Mouse (Mus musculus) ovary, postnatal 36 days (tissue): ENCODE measurements around the gene Wbp2.
A peak's percentile ranks its signal among the peaks of the same experiment; 100 is the strongest.

ENCODE experiments used
- DNase-seq: peaks from one replicate; pipeline ENCODE4 v3.0.0; 2022; ENCODE audit warnings: low spot score, mixed read lengths

Wbp2 gene

DNA sequence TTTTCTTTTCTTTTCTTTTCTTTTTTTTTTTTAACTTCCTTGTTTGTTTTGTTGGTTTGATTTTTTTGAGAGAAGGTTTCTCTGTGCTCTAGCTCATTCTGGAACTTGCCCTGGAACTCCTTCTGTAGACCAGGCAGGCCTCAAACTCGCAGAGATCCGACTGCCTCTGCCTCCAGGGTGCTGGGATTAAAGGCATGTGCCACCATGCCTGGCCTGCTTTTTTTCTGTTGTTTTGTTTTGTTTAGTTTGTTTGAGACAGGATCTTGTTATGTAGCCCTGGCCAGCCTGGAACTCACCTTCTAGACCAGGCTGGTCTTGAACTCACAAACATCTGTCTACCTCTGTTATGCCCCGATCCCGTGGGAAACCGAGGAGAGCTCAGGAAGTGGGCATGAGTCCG is 2.8 kb upstream of the Wbp2 start:
- DNase-seq: no peak

DNA sequence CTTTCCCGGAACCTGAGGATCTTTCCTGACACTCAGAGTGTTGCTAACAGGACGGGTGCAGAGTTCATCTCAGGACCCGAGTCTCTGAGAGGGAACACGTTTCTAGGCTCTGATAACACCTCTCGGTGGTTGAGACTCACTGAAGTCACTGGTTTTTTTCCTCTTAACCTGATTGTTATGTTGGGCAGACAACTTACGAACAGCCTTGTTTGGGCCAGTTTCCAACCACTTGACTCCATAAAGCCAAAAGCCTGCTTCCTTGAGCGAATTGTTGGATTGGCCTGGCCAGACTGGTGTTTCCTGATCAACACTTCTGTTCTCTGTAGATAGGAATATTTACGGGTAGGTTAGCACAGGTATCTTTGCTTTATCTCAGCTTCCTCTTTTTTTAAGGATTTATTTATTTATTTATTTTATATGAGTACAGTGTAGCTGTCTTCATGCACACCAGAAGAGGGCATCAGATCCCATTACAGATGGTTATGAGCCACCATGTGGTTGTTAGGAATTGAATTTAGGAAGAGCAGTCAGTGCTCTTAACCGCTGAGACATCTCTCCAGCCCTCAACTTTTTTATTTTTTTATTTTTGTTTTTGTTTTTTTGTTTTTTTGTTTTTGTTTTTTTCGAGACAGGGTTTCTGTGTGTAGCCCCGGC is 2.1 kb upstream of the Wbp2 start:
- no peak for DNase-seq

DNA sequence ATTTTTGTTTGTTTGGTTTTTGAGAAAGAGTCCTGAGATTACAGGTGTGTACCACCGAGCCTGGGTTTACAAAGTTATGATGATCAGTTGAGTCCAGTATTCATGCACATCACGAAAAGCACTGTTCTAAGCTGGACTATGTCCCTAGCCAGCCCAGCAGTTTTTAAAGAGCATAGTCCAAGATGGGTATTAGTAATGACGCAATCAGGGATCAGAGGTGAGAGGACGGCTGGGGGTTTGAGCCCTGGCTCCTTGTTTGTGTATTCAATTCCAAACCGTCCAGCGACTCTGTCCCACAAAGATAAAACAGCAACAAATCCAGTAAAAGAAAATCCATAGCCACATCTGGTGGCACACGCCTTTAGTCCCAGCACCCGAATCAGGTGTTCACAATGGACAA is 1.4 kb upstream of the Wbp2 start:
- DNase-seq: no peak

DNA sequence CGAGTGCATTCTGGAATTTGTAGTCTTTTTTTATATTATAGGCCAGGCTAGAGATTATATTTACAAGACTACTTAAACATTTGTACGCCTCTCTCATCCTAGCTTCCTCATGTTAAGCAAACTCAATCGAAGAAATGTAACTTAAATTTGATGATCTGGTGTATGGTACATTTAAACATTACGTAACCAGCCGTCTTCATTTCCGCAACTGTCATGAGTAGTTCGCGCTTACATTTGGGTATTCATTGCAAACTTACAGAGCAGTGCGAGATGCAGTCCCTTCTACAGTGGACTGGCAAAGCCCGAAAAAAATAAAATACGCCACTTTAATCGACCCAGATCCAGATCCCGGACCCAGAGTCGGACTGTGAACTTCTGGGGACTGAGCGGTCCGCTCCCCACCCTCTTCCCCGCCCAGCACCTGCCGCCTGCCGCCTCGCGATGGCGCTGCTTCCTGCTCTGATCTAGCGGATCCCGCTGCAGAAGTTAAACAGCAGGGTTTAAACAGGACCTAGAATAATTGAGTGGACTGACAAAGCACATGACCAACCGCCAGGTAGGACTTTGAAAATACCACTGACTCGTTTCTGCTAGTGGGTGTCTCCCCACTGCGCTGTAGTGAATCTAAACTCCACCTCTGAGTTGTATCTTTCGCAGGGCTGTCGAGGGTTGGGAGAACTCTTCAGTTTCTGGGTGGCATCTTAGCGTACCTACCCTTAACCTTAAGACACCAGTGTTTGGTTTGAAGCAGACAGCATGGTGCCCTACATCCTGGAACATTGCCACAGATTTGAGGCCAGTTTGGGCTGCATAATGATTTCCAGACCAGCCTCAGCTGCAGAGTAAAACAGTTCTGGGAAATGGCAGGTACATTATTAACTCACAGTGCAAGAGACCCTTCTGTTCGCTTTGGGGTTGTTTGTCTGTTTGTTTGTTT is 667 bp upstream of the Wbp2 start:
- peak; percentile 88 for DNase-seq

DNA sequence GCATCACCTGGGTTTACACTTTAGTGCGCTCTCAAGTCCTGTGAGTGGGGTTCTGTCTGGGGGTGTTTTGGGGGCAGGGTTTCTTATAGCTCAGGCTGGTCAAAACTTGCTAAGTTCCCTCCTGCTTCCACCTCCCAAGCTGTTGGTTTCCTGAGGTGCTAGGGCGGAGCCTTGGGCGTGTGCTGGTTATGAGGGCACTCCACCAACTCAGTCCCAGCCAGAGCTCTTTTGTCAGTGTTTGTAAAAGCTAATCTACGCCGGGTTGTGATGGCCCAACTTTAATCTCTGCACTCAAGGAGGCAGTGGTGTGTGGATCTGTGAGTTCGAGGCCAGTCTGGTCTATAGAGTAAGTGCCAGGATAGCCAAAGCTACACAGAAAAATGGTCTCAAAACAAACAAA is 2.6 kb downstream of the Wbp2 start:
- DNase-seq: no peak

DNA sequence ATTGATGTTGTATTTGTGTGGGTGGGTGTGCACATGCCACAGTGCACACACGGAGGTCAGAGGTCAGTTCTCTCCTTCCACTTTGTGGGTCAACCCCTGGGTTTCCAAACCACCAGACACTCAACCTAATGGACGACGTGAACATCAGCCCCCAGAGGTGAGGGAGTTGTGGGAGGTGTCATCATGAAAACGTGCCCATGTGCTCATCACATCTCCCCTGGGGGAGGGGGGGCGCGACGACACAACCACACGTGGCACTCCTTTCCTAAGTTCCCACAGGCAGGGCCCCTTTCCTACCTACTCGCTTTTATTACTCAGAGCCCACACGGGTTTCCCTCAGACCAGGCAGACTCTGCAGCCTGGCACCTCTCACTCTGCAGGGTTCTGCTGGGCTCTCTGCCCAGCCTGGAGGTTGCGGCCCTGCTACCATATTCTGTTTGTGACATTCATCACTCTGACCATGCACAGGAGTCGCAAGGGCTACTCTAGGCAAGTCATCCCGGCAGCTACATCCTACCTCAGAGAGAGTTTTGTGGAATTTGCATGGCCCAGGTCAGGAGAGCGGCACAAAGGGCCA is 3.6 kb downstream of the Wbp2 start:
- DNase-seq: no peak

DNA sequence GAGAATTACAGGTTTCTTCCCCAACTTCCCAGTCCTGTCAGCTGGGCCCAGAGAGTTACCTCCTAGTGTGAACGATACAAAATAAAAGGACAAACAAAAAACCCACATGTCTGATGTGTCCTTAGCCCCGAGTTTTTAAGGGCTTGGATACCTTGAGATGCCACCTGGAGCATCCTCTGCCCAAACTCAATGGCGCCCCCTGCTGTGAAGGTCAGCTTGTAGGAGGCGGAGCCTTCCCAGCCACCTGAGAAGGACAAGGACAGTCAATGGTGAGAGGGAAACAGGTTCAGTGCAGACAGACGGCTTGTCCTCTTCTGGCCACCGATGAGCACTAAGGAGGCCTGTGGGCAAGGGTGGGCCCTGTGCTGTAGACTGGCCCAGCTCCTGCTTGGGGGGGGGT is 5.7 kb downstream of the Wbp2 start:
- DNase-seq: peak; percentile 55

DNA sequence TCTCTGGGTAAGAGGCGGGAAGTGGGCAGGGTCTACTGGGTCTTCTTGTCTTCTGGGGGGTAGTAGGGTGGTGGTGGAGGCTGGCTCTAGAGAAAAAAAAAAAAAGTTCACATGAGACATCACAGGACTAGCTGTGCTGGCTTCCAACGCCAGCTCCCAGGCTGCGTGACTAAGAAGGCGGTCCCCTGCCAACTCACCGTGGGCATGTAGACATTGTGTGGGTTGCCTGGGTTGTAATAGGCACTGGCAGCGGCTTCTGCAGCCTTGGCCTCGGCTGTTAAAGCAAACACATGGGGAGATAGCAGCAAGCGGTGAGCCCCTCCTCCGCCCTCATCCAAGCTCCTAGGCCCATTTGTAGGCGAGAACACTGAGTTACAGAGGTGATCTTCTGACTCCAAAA is 7.3 kb downstream of the Wbp2 start:
- DNase-seq: no peak

DNA sequence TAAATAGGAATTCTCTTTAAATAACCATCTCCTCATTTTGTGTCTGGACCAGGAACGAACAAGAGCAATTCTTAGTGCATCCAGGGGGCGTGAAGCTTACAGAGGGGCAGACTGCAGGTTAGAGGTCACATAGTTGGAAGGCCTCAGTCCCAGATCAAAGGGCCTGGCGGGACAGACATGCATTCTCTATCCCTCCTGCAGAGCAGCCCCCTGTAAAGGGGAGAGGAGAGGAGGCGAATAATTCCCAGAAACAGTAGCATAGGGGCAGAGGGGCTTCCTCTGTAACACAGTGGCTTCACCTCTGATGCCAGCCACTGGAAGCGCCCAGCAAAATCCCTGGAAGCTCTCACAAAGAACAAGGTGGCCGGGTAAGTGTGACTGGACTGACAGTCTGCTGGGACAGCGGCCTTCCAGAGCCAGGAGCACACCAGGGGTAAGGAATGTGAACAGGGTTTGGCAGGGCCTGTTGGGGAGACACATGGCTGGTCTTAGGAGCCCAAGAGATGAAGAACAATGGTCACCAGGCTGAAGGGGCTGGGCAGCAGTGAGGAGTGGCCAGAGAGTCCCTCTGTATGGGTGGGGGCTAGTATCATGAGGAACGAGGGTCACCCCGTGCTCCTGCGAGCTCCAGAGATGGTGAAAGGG is 8.0 kb downstream of the Wbp2 start:
- DNase-seq: no peak

DNA sequence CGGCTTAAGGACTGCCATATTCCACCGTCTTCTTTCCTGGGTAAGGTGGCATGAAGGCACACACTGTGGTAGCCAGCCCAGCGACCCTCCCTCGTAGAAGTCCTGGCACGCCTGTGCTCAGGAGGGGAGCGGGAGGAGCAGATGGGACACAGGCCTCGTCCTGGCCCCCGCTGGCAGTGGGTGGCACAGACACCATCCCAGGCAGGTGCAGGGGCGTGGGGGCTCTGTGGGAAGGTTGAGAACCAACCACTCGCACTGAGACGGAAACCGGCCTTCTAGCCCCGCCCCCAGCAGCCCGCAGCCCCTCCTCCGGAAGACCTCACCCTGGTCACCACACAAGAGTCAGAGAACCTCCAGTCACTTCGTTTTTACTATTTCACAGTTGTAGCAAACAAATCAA is 8.6 kb downstream of the Wbp2 start:
- DNase-seq: no peak

DNA sequence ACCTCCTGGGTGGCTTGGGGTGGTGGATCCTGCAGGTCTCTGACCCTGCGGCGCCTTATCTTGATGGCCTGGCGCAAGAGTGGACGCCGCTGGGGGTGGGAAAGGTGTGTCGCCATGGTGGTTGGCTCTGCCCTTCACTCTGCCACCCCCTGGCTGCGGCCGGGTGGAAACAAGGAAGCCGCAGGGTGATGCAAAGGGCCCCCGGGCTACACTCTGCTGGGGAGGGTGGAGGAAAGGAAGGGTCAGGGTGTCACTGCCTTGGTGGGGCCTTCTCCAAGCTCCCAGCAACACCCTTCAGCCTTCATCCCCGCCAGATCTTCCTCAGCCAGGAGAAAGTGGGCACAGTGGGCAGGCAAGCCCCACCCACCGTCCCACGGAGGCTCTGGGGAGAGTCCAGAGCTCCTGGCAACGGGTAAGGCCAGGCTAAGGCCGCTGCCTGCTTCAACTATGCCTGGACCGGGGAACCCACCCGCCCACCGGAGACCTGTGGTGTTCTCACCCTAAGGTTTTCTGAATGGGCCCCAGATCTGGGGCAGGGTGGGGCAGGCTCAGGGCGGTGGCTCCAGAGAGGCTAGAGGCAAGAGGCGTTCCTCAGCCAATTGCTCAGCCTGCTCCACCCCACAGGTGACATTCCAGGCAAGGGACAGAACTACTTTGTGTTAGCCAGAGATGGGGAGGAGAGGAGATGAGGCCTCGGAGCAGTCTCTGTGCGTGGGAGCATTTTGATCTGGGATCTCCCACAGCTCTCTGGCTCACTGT is 9.2 kb downstream of the Wbp2 start, which contains the start of gene Unc13d:
Gene Unc13d, minus strand, starts transcription at position 516 of the 759 bp plus-strand sequence.
- DNase-seq: no peak

DNA sequence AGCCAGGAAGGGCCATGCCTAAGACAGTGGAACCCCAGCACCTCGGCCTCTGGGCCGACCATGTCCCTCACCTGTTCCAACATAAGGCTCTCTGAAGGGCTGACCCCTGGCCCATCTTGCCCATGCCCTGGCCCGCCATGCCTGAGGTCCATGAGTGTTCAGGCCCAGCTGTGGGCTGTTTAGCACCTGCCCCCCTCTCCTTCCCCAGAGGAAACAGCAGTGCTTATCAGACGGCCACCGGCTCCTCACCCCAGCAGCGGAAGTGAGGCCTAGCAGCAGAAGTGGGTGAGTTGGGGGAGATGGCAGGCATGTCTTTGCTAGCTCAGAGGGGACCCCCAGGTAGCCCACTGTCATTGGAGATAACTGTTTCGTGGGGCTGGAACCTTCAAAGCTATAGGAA is 10.0 kb downstream of the Wbp2 start:
- no peak for DNase-seq

DNA sequence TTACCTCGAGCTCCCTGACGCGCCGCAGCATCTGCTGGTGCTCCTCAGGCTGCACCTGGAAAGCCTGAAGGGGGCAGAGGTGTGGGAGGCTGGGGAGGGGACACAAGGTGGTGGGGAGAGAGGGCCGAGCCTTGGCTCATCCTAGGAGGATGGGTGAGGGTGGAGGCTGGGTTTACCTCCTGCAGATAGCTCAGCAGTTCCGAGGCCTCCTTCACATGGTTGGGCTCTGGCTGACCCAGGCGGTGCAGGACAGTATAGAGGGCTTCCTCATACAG is 10.6 kb downstream of the Wbp2 start:
- no peak for DNase-seq

DNA sequence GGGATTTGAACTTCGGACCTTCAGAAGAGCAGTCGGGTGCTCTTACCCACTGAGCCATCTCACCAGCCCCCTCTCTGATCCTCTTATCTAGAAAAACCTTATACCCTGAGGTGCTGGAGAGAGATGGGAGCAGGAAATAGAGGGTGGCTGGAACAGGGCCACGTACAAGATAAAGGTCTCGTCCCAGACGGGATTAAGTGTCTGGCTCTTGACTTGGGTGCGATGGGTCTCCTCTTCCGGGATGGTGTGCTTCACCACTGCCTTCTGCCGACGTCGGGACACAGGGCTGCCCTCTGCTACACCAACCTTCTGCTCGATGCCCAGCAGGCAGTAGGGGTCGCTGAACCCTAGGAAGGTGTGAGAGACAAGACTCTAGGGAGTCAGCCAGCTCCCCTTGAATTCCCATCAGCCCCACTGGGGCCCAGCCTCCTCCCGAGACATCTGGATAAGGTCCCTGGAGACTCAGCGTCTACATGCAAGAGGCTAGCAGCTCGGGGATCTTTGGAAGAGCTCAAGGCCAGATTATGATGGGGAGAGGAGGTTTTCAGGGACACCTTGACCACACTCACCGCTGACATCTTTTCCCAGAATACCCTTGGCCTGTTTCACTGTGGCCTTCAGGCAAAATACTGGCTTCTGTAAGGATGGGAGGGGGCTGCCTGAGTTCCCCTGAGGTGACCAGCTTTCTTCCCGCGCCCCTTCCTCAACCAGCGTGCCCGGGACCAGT is 11.1 kb downstream of the Wbp2 start:
- peak; percentile 63 for DNase-seq

DNA sequence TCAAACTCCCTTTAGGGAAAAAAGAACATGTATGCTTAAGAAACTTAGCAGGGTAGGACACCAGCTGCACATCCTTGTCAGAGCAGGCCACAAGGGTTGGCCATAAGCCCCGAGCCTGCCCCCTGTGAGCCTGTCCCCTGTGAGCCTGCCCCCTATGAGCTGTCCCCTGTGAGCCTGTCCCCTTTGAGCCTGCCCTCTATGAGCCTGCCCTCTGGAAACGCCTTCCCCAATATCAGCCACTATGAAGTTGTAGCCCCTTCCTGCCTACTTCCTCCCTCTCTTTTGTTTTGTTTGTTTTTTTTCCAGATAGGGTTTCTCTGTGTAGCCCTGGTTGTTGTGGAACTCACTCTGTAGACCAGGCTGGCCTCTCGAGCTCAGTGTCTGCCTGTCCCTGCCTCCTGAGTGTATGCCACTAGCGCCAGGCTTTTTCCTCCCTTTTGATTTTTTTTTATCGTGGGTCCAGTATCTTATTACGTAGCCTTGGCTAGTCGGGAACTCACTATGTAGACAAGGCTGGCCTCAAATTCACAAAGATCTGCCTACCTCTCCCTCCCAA is 12.3 kb downstream of the Wbp2 start:
- no peak for DNase-seq

DNA sequence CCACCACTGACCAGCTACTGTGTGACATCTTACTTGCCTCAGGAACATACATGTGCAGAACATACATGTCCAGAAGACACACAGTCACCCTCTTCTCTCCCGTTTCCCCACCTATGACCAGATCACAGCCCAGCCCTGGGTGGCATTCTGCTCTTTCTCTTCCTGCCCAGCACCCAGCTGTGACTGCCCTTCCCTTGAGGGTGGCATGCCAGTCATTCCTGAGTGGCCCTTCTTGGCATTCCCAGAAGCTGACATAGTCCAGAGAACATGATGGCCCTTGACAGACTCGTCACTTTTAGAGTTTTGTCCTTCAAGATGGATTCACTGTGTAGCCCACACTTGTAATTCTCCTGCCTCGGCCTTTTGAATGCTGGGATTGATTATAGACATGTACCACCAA is 14.2 kb downstream of the Wbp2 start:
- no peak for DNase-seq

DNA sequence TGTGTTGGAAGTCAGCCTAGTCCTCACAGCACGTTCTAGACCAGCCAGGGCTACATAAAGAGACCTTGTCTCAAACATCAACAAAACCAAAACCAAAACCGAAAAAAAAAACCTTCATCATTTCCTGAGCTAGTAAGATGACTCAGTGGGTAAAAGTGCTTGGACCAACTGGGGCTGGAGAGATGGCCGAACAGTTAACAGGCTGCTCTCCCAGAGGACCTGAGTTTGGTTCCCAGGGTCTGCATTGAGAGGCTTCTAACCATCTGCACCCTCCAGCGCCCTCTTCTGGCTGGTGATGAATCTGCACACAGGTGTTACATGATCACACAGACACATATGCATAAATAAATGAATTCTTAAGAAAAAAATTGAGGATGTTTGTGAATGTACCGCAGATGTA is 15.3 kb downstream of the Wbp2 start:
- DNase-seq: no peak

DNA sequence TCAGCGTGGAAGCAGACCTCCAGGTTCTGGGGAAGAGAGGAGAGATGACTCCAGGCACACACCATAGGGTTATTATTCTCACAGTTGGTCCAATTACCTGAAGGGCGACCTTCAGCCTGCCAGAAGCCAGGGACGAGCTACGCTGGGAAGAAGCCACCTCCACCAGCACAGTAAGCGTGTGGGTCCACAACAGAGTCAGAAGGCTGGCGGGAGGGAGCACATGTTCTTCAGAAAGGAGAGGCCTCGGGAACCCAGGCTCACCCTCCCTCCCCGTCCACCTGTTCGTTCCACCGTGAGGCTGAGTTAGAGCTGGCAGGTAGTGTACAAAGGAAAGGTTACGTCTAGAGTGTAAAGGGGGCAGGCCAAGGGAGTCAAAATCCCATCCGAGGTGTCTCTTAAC is 21.4 kb downstream of the Wbp2 start:
- no peak for DNase-seq

DNA sequence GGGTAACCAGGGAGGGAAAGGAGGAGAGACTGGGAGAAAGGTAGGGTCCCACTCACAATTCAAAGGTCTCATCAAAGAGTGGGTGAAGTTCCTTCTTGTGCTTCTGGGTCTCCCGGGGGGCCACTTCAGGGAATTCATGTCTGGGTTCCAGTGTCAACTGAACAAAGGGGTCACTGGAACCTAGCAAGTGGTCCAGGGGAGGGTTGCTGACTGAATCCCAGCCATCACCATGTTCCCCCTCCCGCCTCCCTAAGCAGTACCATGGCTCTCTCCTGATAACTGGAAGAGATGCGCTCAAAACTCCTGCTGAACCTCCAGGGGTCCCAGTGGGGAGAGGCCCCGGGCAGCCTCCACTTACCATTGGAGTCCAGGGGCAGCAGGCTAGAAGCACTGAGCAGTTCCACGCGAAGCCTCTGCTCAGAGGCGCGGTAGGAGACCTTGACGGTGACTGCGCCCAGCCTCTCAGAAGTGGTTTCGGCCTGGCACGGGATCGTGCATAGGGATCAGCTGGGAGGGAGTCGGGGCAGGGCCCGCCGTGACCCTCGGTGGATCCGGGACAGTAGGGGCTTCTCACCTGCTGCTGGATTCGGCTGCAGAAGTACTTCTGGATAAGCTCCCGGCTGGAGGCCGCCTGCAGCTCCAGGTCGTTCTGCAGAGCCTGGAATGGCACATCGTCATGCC is 22.5 kb downstream of the Wbp2 start:
- no peak for DNase-seq

DNA sequence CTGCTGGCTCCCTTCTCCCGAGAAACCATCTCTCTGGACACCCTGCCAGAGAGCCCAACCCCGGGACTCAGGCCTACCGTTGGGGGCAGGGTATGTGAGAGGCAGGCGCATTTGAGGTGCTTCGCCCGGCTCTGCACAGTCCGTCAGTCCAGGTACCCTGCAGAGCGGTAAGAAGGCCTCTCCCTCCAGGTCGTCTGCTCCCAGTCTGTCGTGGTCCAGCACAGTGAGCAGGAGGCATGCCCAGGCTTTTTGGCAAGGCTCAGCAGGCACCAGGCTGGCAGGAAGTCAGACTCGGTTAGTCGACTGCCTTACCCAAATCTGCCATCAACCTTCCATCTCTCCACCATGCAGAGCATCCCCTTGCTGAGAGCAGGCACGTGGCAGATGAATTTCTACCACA is 23.2 kb downstream of the Wbp2 start:
- DNase-seq: no peak

DNA sequence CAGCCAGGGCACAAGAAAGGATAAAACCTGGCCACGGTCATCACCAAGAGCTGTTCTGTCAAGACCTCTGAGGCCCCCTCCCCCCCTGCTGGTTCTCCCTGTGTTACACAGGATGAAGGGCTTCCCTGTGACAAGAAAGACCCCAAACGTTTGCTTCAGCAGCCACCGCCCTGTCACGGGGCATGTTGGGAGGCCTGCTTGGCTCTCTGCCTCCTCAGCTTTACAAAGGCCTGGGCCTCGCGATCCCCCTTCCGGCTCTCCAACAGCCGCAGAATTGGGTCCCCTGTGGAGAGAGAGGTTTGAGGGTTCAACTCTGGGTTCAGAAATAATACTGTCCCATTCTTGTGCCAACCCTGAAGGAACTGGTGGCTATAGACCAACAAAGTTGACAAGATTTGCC is 24.3 kb downstream of the Wbp2 start:
- DNase-seq: no peak
